Mouse (Mus musculus): Measurements from ENCODE around the gene Fam102a. TPM values are rescaled to one million over a fixed set of nuclear protein-coding genes. Genes with fewer than 3 reads are reported as not detected.

Fam102a gene
- total RNA-seq, 2 experiments from 2014 or later = 3.0 to 12.6 TPM

GRCm38 (mm10) chr2:32509896-32510295 is 25.2 kb upstream of the Fam102a start:
- ATAC-seq (replicated peaks; ENCODE audit: low FRiP score, poor library complexity, severe bottlenecking) = no peak

GRCm38 (mm10) chr2:32512592-32512991 is 22.5 kb upstream of the Fam102a start:
- no peak for ATAC-seq (replicated peaks; ENCODE audit: low FRiP score, poor library complexity, severe bottlenecking)

GRCm38 (mm10) chr2:32514335-32514734 is 20.8 kb upstream of the Fam102a start:
- ATAC-seq (replicated peaks; ENCODE audit: low FRiP score, poor library complexity, severe bottlenecking) = no peak

GRCm38 (mm10) chr2:32517233-32517867 is 17.8 kb upstream of the Fam102a start:
- no peak for ATAC-seq (replicated peaks; ENCODE audit: low FRiP score, poor library complexity, severe bottlenecking)

GRCm38 (mm10) chr2:32520034-32520990 is 14.8 kb upstream of the Fam102a start:
- ATAC-seq (replicated peaks; ENCODE audit: low FRiP score, poor library complexity, severe bottlenecking) = no peak

- ATAC-seq (replicated peaks; ENCODE audit: low FRiP score, poor library complexity, severe bottlenecking) = no peak
Observed at GRCm38 (mm10) chr2:32524536-32525031, 10.5 kb upstream of the Fam102a start.

- ATAC-seq (replicated peaks; ENCODE audit: low FRiP score, poor library complexity, severe bottlenecking) = no peak
Observed at GRCm38 (mm10) chr2:32525816-32526215, 9.3 kb upstream of the Fam102a start.

GRCm38 (mm10) chr2:32527468-32527966 is 7.6 kb upstream of the Fam102a start:
- ATAC-seq (replicated peaks; ENCODE audit: low FRiP score, poor library complexity, severe bottlenecking) = no peak

GRCm38 (mm10) chr2:32528326-32528725 is 6.8 kb upstream of the Fam102a start:
- no peak for ATAC-seq (replicated peaks; ENCODE audit: low FRiP score, poor library complexity, severe bottlenecking)

GRCm38 (mm10) chr2:32530479-32530878 is 4.7 kb upstream of the Fam102a start:
- ATAC-seq (replicated peaks; ENCODE audit: low FRiP score, poor library complexity, severe bottlenecking) = no peak

- ATAC-seq (replicated peaks; ENCODE audit: low FRiP score, poor library complexity, severe bottlenecking) = no peak
Observed at GRCm38 (mm10) chr2:32533163-32533562, 2.0 kb upstream of the Fam102a start.

GRCm38 (mm10) chr2:32534061-32534732 is 935 bp upstream of the Fam102a start:
- ATAC-seq (replicated peaks; ENCODE audit: low FRiP score, poor library complexity, severe bottlenecking) = no peak

GRCm38 (mm10) chr2:32535501-32535991 is 414 bp downstream of the Fam102a start:
- peak; percentile 11; the same call in 1 of the 2 replicates for ATAC-seq (replicated peaks; ENCODE audit: low FRiP score, poor library complexity, severe bottlenecking)

- ATAC-seq (replicated peaks; ENCODE audit: low FRiP score, poor library complexity, severe bottlenecking) = no peak
Observed at GRCm38 (mm10) chr2:32536086-32536633, 1.0 kb downstream of the Fam102a start.

- no peak for ATAC-seq (replicated peaks; ENCODE audit: low FRiP score, poor library complexity, severe bottlenecking)
Observed at GRCm38 (mm10) chr2:32536634-32537359, 1.7 kb downstream of the Fam102a start.

- ATAC-seq (replicated peaks; ENCODE audit: low FRiP score, poor library complexity, severe bottlenecking) = no peak
Observed at GRCm38 (mm10) chr2:32537360-32537905, 2.3 kb downstream of the Fam102a start.

- ATAC-seq (replicated peaks; ENCODE audit: low FRiP score, poor library complexity, severe bottlenecking) = no peak
Observed at GRCm38 (mm10) chr2:32537941-32538340, 2.8 kb downstream of the Fam102a start.

- no peak for ATAC-seq (replicated peaks; ENCODE audit: low FRiP score, poor library complexity, severe bottlenecking)
Observed at GRCm38 (mm10) chr2:32538461-32538860, 3.3 kb downstream of the Fam102a start.
